Mouse (Mus musculus) left cerebral cortex, postnatal 14 days (tissue): ENCODE measurements around the gene Snx9. TPM values are rescaled to one million over a fixed set of nuclear protein-coding genes. Genes with fewer than 3 reads are reported as not detected.

Source experiments
- DNase-seq, 2 experiments: peaks; one replicate each; pipeline ENCODE4 v3.0.0; 2021 to 2022; ENCODE audit warnings: low spot score in 2 of 2, mixed read lengths in 1 of 2
- intact Hi-C: fragments of 180-260 bp; cut with DNase I; formaldehyde crosslinking; loops from one replicate; pipeline ENCODE4 v1.15.1; 2025
- total RNA-seq, 2 experiments: library from RNA; stranded (reverse); gene quantifications; 2 replicates each; pipeline ENCODE4 v1.2.3; 2021

The Snx9 gene
- total RNA-seq, 2 experiments from 2014 or later, result 11.4 to 12.2 TPM

- no peak for DNase-seq
- intact Hi-C loops, result loop anchor here (10.0 kb wide), 1 partner anchor 453 kb away; the partner anchor contains the start of gene Tmem242
Observed at GRCm38 (mm10) chr17:5897326-5898200, 56.4 kb downstream of the Snx9 start.

- no peak for DNase-seq
- intact Hi-C loops, result loop anchor here (10.0 kb wide), 1 partner anchor 454 kb away; the partner anchor contains the start of gene Tmem242
Observed at GRCm38 (mm10) chr17:5899251-5899650, 58.1 kb downstream of the Snx9 start.

- intact Hi-C loops, result no loop called here
- DNase-seq, result no peak
Observed at GRCm38 (mm10) chr17:5901381-5901780, 60.3 kb downstream of the Snx9 start.

GRCm38 (mm10) chr17:5903630-5904301, 62.6 kb downstream of the Snx9 start:
- DNase-seq, result no peak
- intact Hi-C loops, result no loop called here

- DNase-seq, result no peak
- intact Hi-C loops, result no loop called here
Observed at GRCm38 (mm10) chr17:5909681-5910080, 68.6 kb downstream of the Snx9 start.

GRCm38 (mm10) chr17:5911591-5911990, 70.5 kb downstream of the Snx9 start:
- intact Hi-C loops, result no loop called here

GRCm38 (mm10) chr17:5912797-5913196, 71.7 kb downstream of the Snx9 start:
- DNase-seq, result no peak
- intact Hi-C loops, result no loop called here

More at GRCm38 (mm10) chr17:5911591-5911990, 70.5 kb downstream of the Snx9 start:
- DNase-seq, result peak; percentile 58 to 67

GRCm38 (mm10) chr17:5914217-5914616, 73.1 kb downstream of the Snx9 start:
- intact Hi-C loops, result no loop called here
- no peak for DNase-seq

- DNase-seq, result no peak
- intact Hi-C loops, result loop anchor here (2.0 kb wide), 1 partner anchor 125 kb away; no protein-coding TSS in a partner anchor
Observed at GRCm38 (mm10) chr17:5921954-5922353, 80.8 kb downstream of the Snx9 start.

- DNase-seq, result peak; percentile 62 to 68
- intact Hi-C loops, result loop anchor here (2.0 kb wide), 1 partner anchor 126 kb away; no protein-coding TSS in a partner anchor
Observed at GRCm38 (mm10) chr17:5923281-5923680, 82.2 kb downstream of the Snx9 start.

- intact Hi-C loops, result no loop called here
- peak; percentile 57 to 71 for DNase-seq
Observed at GRCm38 (mm10) chr17:5924238-5924637, 83.1 kb downstream of the Snx9 start.

GRCm38 (mm10) chr17:5926710-5927109, 85.6 kb downstream of the Snx9 start:
- intact Hi-C loops, result no loop called here
- no peak for DNase-seq

- no peak for DNase-seq
- intact Hi-C loops, result no loop called here
Observed at GRCm38 (mm10) chr17:5929031-5929430, 87.9 kb downstream of the Snx9 start.

- no peak for DNase-seq
- intact Hi-C loops, result no loop called here
Observed at GRCm38 (mm10) chr17:5932161-5932560, 91.0 kb downstream of the Snx9 start.

GRCm38 (mm10) chr17:5934554-5935324, 93.6 kb downstream of the Snx9 start:
- peak in 1 of 2 experiments; percentile 46 for DNase-seq
- intact Hi-C loops, result no loop called here

GRCm38 (mm10) chr17:5935680-5936079, 94.6 kb downstream of the Snx9 start:
- intact Hi-C loops, result no loop called here

GRCm38 (mm10) chr17:5936276-5936675, 95.1 kb downstream of the Snx9 start:
- no peak for DNase-seq
- intact Hi-C loops, result no loop called here

More at GRCm38 (mm10) chr17:5935680-5936079, 94.6 kb downstream of the Snx9 start:
- no peak for DNase-seq

GRCm38 (mm10) chr17:5937441-5937840, 96.3 kb downstream of the Snx9 start:
- intact Hi-C loops, result no loop called here
- no peak for DNase-seq

- DNase-seq, result no peak
- intact Hi-C loops, result loop anchor here (2.0 kb wide), 1 partner anchor 77 kb away; no protein-coding TSS in a partner anchor
Observed at GRCm38 (mm10) chr17:5939871-5940270, 98.7 kb downstream of the Snx9 start.
